Mouse (Mus musculus) activated CD4-positive, CD25-positive, alpha-beta regulatory T cell (primary cell): ENCODE data around the gene Aadacl2. TPM values are rescaled to one million over a fixed set of nuclear protein-coding genes. Genes with fewer than 3 reads are reported as not detected.

Experiments used
- polyA plus RNA-seq, 2 experiments: library from polyadenylated mRNA; unstranded; fragments of 100-300 nt; shearing (Covaris generic); gene quantifications; one replicate each; pipeline ENCODE4 v1.2.1; 2017

The Aadacl2 gene
- polyA plus RNA-seq: not detected

GRCm38 (mm10) chr3:60006443-60006842 lies at the start of gene Aadacl2:
Gene Aadacl2, plus strand, starts transcription at chr3:60006743.

GRCm38 (mm10) chr3:60025417-60025816 lies 18.9 kb downstream of the Aadacl2 start, which contains the start of gene Aadac:
Gene Aadac, plus strand, starts transcription at chr3:60025717.

Other genes with a start within 250 kb of the Aadacl2 start
- gene Gm8298, start 145.7 kb upstream of the Aadacl2 start, polyA plus RNA-seq: not detected
- gene C130079G13Rik, start 81.5 kb upstream of the Aadacl2 start, polyA plus RNA-seq: under 1 TPM in 1 of 2 experiments, not detected in 1; 0.70 TPM
- not detected for gene Aadac, start 19.0 kb downstream of the Aadacl2 start, polyA plus RNA-seq
- not detected for gene Sucnr1, start 75.1 kb downstream of the Aadacl2 start, polyA plus RNA-seq